Mouse (Mus musculus) intestine, embryonic 16.5 days (tissue): ENCODE results near the gene Tubg2. TPM values are rescaled to one million over a fixed set of nuclear protein-coding genes. Genes with fewer than 3 reads are reported as not detected.
"Not testable (repeated sequence)": the region's sequence is repeated elsewhere in the genome, so short reads cannot be mapped to it uniquely, and the experiment has no call there.

Source experiments
- ATAC-seq: fragments of 200-750 bp; cut with Nextera tagmentation; 2 replicates; pipeline ENCODE4 v1.8.0; 2017; ENCODE audit warnings: moderate TSS enrichment, moderate library complexity
- H3K27ac ChIP-seq: fragments of 300-500 bp; sonication (generic); 2 replicates; pipeline ENCODE4 v1.5.1; 2014; ENCODE audit warnings: mild to moderate bottlenecking, low read length
- H3K27me3 ChIP-seq: fragments of 300-500 bp; sonication (generic); replicated peaks from 2 replicates; pipeline ENCODE4 v1.6.1; 2014; ENCODE audit warnings: low read length, control low read depth, mixed read lengths; ENCODE audit not compliant: control insufficient read depth, insufficient read depth
- H3K36me3 ChIP-seq: fragments of 300-500 bp; sonication (generic); 2 replicates; pipeline ENCODE4 v1.6.1; 2014; ENCODE audit warnings: low read length, control low read depth; ENCODE audit not compliant: control insufficient read depth, insufficient read depth
- H3K4me1 ChIP-seq: fragments of 300-500 bp; sonication (generic); 2 replicates; pipeline ENCODE4 v1.6.1; 2014; ENCODE audit warnings: low read length, control low read depth, mixed read lengths; ENCODE audit not compliant: control insufficient read depth, insufficient read depth
- H3K4me2 ChIP-seq: fragments of 300-500 bp; sonication (generic); 2 replicates; pipeline ENCODE4 v1.6.1; 2014; ENCODE audit warnings: low read depth, low read length, control low read depth
- H3K4me3 ChIP-seq: fragments of 300-500 bp; sonication (generic); 2 replicates; pipeline ENCODE4 v1.5.1; 2014; ENCODE audit warnings: mild to moderate bottlenecking, low read length
- H3K9ac ChIP-seq: fragments of 300-500 bp; sonication (generic); 2 replicates; pipeline ENCODE4 v1.6.1; 2014; ENCODE audit warnings: low read depth, low read length
- H3K9me3 ChIP-seq: fragments of 300-500 bp; sonication (generic); 2 replicates; pipeline ENCODE4 v1.6.1; 2016; ENCODE audit warnings: low read length, control low read depth; ENCODE audit not compliant: control insufficient read depth
- whole genome bisulfite sequencing: fragments of 180-500 bp; shearing (Covaris S2); extraction: QIAGEN DNeasy Blood & Tissue Kit; methylation state at CpG from one replicate; pipeline ENCODE4 v1.1.7; 2014; 5-methylcytosine and 5-hydroxymethylcytosine counted together
- polyA plus RNA-seq: library from polyadenylated mRNA; unstranded; fragments of >200 nt; fragmentation: Nextera tagmentation; extraction: Ambion mirVana; gene quantifications from 2 replicates; pipeline ENCODE4 v1.2.1, GENCODE M21; 2015

The Tubg2 gene
- polyA plus RNA-seq, 1 experiment from 2014 or later: 3.9 TPM

GRCm38 (mm10) chr11:101120545-101121188 is 35.0 kb upstream of the Tubg2 start:
- H3K27me3 ChIP-seq: no peaks in the 10 kb centered on the region
- no peak for ATAC-seq
- peak overlapping the region; percentile 83 for H3K9ac ChIP-seq
- H3K27ac ChIP-seq: peak overlapping the region; percentile 87
- peak overlapping the region; percentile 98 for H3K4me2 ChIP-seq
- peaks cover 21% of the 10 kb centered on the region for H3K4me1 ChIP-seq
- 20% methylated on average over 19 of the region's 19 CpGs for WGBS
- no peaks in the 10 kb centered on the region for H3K9me3 ChIP-seq
- H3K36me3 ChIP-seq: 0 out of 2 replicates have a peak, but pooled peaks cover 3% of the 10 kb centered on the region
- H3K4me3 ChIP-seq: peak overlapping the region; percentile 92

DNA sequence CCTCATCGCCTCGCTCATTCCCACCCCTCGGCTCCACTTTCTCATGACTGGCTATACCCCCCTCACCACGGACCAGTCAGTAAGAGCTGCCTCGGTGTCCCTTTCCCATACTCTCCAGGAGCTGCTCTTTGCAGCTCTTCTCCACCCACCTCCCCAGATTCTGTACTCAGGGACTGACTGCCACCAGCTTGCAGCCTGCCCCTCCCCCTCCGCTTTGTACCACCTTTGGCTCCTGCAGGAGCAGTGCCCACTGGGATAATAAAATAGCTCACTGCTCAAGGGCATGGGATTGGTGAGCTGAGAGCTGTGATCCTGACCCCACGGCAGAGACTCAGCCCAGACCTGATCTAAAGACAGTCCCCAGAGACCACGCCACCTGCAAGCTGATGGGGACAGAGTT is 31.2 kb upstream of the Tubg2 start:
- not testable (repeated sequence) for H3K27ac ChIP-seq, H3K9me3 ChIP-seq, H3K27me3 ChIP-seq, H3K4me3 ChIP-seq, H3K36me3 ChIP-seq, ATAC-seq, H3K9ac ChIP-seq, H3K4me2 ChIP-seq
- peaks cover 10% of the 10 kb centered on the region for H3K4me1 ChIP-seq
- whole genome bisulfite sequencing: 93% methylated on average over 8 of the region's 8 CpGs

- H3K4me3 ChIP-seq, H3K9ac ChIP-seq, H3K4me2 ChIP-seq, H3K27me3 ChIP-seq, H3K9me3 ChIP-seq, H3K27ac ChIP-seq, ATAC-seq, H3K36me3 ChIP-seq: not testable (repeated sequence)
- WGBS: 94% methylated on average over 7 of the region's 9 CpGs
- H3K4me1 ChIP-seq: peaks cover 11% of the 10 kb centered on the region
These were observed 30.7 kb upstream of the Tubg2 start for GRCm38 (mm10) chr11:101125008-101125407.

GRCm38 (mm10) chr11:101127075-101127474 is 28.6 kb upstream of the Tubg2 start:
- Histone ChIP-seq H3K9ac (no peak overlapping the region), H3K9me3 (no peaks in the 10 kb centered on the region; the same call in 1 of the 2 replicates), H3K4me2 (no peak overlapping the region), H3K36me3 (peaks cover 7% of the 10 kb centered on the region; the same call in 1 of the 2 replicates), H3K4me3 (no peak overlapping the region), H3K27me3 (no peaks in the 10 kb centered on the region), H3K27ac (no peak overlapping the region), H3K4me1 (peaks cover 3% of the 10 kb centered on the region; the same call in 1 of the 2 replicates)
- ATAC-seq: no peak
- 86% methylated on average over 1 of the region's 1 CpGs for WGBS

DNA sequence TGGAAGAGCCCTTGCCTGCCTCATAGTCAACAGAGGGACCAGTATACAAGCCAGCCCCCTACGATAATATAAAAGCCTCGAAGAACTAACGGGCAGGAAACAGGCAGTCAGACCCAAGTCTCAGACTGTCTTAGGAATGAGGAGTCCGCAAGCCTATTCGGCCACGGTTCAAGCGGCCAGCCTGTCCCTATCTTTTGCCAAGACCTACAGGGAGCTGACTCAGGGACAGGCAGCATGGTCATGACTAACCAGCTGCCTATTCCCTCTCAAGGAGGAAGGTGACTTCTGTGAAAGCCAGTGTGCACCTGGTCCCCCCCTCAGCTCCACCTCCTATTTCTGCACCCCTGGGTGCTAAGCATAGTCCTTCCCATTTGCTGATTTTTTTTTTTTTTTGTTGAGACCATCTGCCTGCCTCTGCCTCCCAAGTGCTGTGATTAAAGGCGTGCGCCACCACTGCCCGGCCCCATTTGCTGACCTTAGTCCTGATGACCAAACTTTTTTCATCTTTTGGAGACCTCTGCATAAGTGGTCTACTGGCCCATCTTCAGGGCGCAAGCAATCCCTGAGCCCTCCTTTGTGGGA is 26.6 kb upstream of the Tubg2 start:
- Histone ChIP-seq H3K4me3 (no peak overlapping the region), H3K4me1 (peaks cover 3% of the 10 kb centered on the region; the same call in 1 of the 2 replicates), H3K9ac (no peak overlapping the region), H3K27me3 (no peaks in the 10 kb centered on the region), H3K9me3 (no peaks in the 10 kb centered on the region; the same call in 1 of the 2 replicates), H3K27ac (no peak overlapping the region), H3K4me2 (no peak overlapping the region), H3K36me3 (peaks cover 7% of the 10 kb centered on the region; the same call in 1 of the 2 replicates)
- WGBS: 86% methylated on average over 11 of the region's 11 CpGs
- no peak for ATAC-seq

DNA sequence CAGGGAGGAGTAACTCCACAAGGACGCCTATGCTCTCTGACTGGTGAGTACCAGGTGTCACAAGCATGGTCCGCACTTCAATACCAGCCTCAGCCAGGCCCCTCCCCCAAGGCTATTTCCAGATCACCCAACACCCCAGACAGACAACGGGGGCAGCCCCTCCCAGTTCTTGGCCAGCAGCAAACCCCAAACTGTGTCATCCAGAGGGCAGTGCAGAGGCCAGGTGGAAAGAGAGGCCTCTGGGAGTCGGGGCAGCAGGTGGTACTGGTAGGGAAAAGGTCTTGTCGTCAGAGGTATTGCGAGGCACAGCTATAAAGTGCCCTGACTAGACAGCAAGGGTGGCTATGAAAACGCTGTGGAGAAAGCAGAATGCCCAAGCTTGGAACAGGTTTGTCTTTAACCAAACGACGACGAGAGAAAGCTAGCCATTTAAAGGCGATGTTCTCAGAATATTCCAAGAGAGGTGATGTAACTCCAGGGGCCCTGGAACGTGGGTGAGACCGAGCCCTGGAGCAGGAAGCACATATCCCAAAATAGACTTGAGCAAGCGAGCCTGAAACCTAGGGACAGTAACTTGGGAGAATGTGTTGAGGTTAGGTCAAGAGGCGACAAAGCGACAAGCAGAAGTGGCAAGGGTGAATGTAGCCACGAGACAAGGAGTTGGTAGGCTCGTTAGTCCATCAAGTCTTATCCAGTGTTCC is 25.5 kb upstream of the Tubg2 start:
- peak overlapping the region; percentile 40; the same call in 1 of the 2 replicates for H3K9ac ChIP-seq
- peaks cover 3% of the 10 kb centered on the region; the same call in 1 of the 2 replicates for H3K4me1 ChIP-seq
- H3K27me3 ChIP-seq: no peaks in the 10 kb centered on the region
- 38% methylated on average over 18 of the region's 18 CpGs for WGBS
- no peaks in the 10 kb centered on the region; the same call in 1 of the 2 replicates for H3K9me3 ChIP-seq
- peak; percentile 48 for ATAC-seq
- no peak overlapping the region for H3K4me2 ChIP-seq
- no peak overlapping the region for H3K4me3 ChIP-seq
- H3K27ac ChIP-seq: no peak overlapping the region
- H3K36me3 ChIP-seq: peaks cover 7% of the 10 kb centered on the region; the same call in 1 of the 2 replicates

DNA sequence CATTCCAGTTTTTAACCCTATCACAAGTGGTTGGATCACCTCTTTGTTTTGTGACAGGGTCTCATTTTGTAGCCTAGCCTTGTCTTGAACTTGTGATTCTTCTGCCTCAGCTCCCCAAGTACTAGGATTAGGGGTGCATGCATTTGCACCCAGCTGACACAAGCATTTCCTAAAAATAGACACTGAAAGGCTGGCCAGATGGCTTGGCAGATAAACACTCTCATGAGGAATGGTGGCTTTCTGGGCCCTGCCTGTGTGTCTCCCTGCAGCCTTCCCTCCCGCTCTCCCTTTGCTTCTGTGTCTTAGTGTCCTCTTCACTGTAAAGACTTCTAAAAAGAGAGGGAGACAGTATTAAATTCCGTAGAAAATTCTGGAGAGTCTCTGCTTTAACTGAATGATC is 24.5 kb upstream of the Tubg2 start:
- Histone ChIP-seq H3K4me2 (no peak overlapping the region), H3K4me1 (peaks cover 3% of the 10 kb centered on the region; the same call in 1 of the 2 replicates), H3K27ac (no peak overlapping the region), H3K4me3 (no peak overlapping the region), H3K9me3 (no peaks in the 10 kb centered on the region; the same call in 1 of the 2 replicates), H3K36me3 (0 out of 2 replicates have a peak, but pooled peaks cover 4% of the 10 kb centered on the region), H3K9ac (no peak overlapping the region), H3K27me3 (no peaks in the 10 kb centered on the region)
- ATAC-seq: no peak
- WGBS: 68% methylated on average over 2 of the region's 2 CpGs

GRCm38 (mm10) chr11:101131701-101132100 is 24.0 kb upstream of the Tubg2 start:
- Histone ChIP-seq H3K36me3 (0 out of 2 replicates have a peak, but pooled peaks cover under 1% of the 10 kb centered on the region), H3K9ac (no peak overlapping the region), H3K9me3 (no peaks in the 10 kb centered on the region; the same call in 1 of the 2 replicates), H3K4me1 (peaks cover 3% of the 10 kb centered on the region; the same call in 1 of the 2 replicates), H3K4me3 (no peak overlapping the region), H3K4me2 (no peak overlapping the region), H3K27me3 (no peaks in the 10 kb centered on the region), H3K27ac (no peak overlapping the region)
- 86% methylated on average over 6 of the region's 6 CpGs for WGBS
- no peak for ATAC-seq

- ATAC-seq: no peak
- WGBS: 57% methylated on average over 12 of the region's 12 CpGs
- no peaks in the 10 kb centered on the region for H3K27me3 ChIP-seq
- no peak overlapping the region for H3K9ac ChIP-seq
- H3K36me3 ChIP-seq: no peaks in the 10 kb centered on the region
- no peak overlapping the region for H3K27ac ChIP-seq
- H3K9me3 ChIP-seq: no peaks in the 10 kb centered on the region
- H3K4me3 ChIP-seq: no peak overlapping the region
- no peak overlapping the region for H3K4me2 ChIP-seq
- H3K4me1 ChIP-seq: peaks cover 3% of the 10 kb centered on the region; the same call in 1 of the 2 replicates
These were observed 22.7 kb upstream of the Tubg2 start for GRCm38 (mm10) chr11:101133037-101133436.
